Mouse (Mus musculus): ENCODE results near the gene Ptcd2. TPM values are rescaled to one million over a fixed set of nuclear protein-coding genes. Genes with fewer than 3 reads are reported as not detected.

Ptcd2 gene
- polyA plus RNA-seq (2016; fragmentation: Nextera tagmentation; extraction: Ambion mirVana) = 52.9 and 55.0 TPM in 2 replicates

GRCm38 (mm10) chr13:99344599-99345575 is at the start of gene Ptcd2, which contains the start of gene Mrps27:
Ptcd2 (minus strand) TSS chr13:99344705.
Mrps27 (plus strand) TSS chr13:99344786.
- 3% methylated on average over 39 of the region's 39 CpGs for WGBS

GRCm38 (mm10) chr13:99393128-99393527 is 48.6 kb upstream of the Ptcd2 start:
- H3K4me3 ChIP-seq = no peak overlapping the region
- peaks cover 31% of the 10 kb centered on the region for H3K36me3 ChIP-seq (replicated peaks)
- H3K4me1 ChIP-seq = peaks cover 37% of the 10 kb centered on the region
- 78% methylated on average over 3 of the region's 3 CpGs for WGBS
- no peak for DNase-seq (ENCODE audit: low spot score)
- no peaks in the 10 kb centered on the region for H3K27me3 ChIP-seq (replicated peaks; ENCODE audit: low read depth, poor library complexity, severe bottlenecking)
- H3K9me3 ChIP-seq = no peaks in the 10 kb centered on the region
- H3K27ac ChIP-seq (replicated peaks) = no peak overlapping the region

More at GRCm38 (mm10) chr13:99344599-99345575, at the start of gene Ptcd2, which contains the start of gene Mrps27:
- Histone ChIP-seq H3K4me1 (peaks cover 16% of the 10 kb centered on the region), H3K9me3 (no peaks in the 10 kb centered on the region), H3K27ac (replicated peaks) (peak within 1 kb of the TSS; percentile 95), H3K4me3 (peak within 1 kb of the TSS; percentile 92), H3K27me3 (replicated peaks; ENCODE audit: low read depth, poor library complexity, severe bottlenecking) (no peaks in the 10 kb centered on the region), H3K36me3 (replicated peaks) (peaks cover 60% of the 10 kb centered on the region)
- DNase-seq (ENCODE audit: low spot score) = peak; percentile 98

- WGBS = 92% methylated on average over 3 of the region's 3 CpGs
- peaks cover 30% of the 10 kb centered on the region for H3K4me1 ChIP-seq
- H3K27me3 ChIP-seq (replicated peaks; ENCODE audit: low read depth, poor library complexity, severe bottlenecking) = no peaks in the 10 kb centered on the region
- peaks cover 32% of the 10 kb centered on the region for H3K36me3 ChIP-seq (replicated peaks)
- no peak for DNase-seq (ENCODE audit: low spot score)
- H3K9me3 ChIP-seq = no peaks in the 10 kb centered on the region
- no peak overlapping the region for H3K4me3 ChIP-seq
- no peak overlapping the region for H3K27ac ChIP-seq (replicated peaks)
Observed at GRCm38 (mm10) chr13:99391417-99391816, 46.9 kb upstream of the Ptcd2 start.

GRCm38 (mm10) chr13:99387901-99388811 is 43.7 kb upstream of the Ptcd2 start:
- no peak overlapping the region for H3K4me3 ChIP-seq
- no peaks in the 10 kb centered on the region for H3K9me3 ChIP-seq
- 89% methylated on average over 7 of the region's 7 CpGs for WGBS
- no peak for DNase-seq (ENCODE audit: low spot score)
- no peaks in the 10 kb centered on the region for H3K27me3 ChIP-seq (replicated peaks; ENCODE audit: low read depth, poor library complexity, severe bottlenecking)
- H3K27ac ChIP-seq (replicated peaks) = peak overlapping the region; percentile 48; the same call in 1 of the 2 replicates
- peaks cover 37% of the 10 kb centered on the region for H3K36me3 ChIP-seq (replicated peaks)
- H3K4me1 ChIP-seq = peaks cover 10% of the 10 kb centered on the region; the same call in 1 of the 2 replicates

GRCm38 (mm10) chr13:99386341-99386740 is 41.8 kb upstream of the Ptcd2 start:
- H3K4me3 ChIP-seq = no peak overlapping the region
- no peak for DNase-seq (ENCODE audit: low spot score)
- WGBS = 91% methylated on average over 7 of the region's 7 CpGs
- no peaks in the 10 kb centered on the region for H3K9me3 ChIP-seq
- peaks cover 7% of the 10 kb centered on the region; the same call in 1 of the 2 replicates for H3K4me1 ChIP-seq
- H3K27ac ChIP-seq (replicated peaks) = no peak overlapping the region
- H3K27me3 ChIP-seq (replicated peaks; ENCODE audit: low read depth, poor library complexity, severe bottlenecking) = no peaks in the 10 kb centered on the region
- H3K36me3 ChIP-seq (replicated peaks) = peaks cover 38% of the 10 kb centered on the region

GRCm38 (mm10) chr13:99385911-99386310 is 41.4 kb upstream of the Ptcd2 start:
- no peak overlapping the region for H3K27ac ChIP-seq (replicated peaks)
- no peaks in the 10 kb centered on the region for H3K9me3 ChIP-seq
- DNase-seq (ENCODE audit: low spot score) = no peak
- 97% methylated on average over 6 of the region's 6 CpGs for WGBS
- peaks cover 3% of the 10 kb centered on the region; the same call in 1 of the 2 replicates for H3K4me1 ChIP-seq
- no peaks in the 10 kb centered on the region for H3K27me3 ChIP-seq (replicated peaks; ENCODE audit: low read depth, poor library complexity, severe bottlenecking)
- peaks cover 39% of the 10 kb centered on the region for H3K36me3 ChIP-seq (replicated peaks)
- no peak overlapping the region for H3K4me3 ChIP-seq

GRCm38 (mm10) chr13:99384555-99385203 is 40.2 kb upstream of the Ptcd2 start:
- Histone ChIP-seq H3K4me1 (peaks cover 3% of the 10 kb centered on the region; the same call in 1 of the 2 replicates), H3K4me3 (no peak overlapping the region), H3K27ac (replicated peaks) (no peak overlapping the region), H3K9me3 (no peaks in the 10 kb centered on the region), H3K36me3 (replicated peaks) (peaks cover 42% of the 10 kb centered on the region), H3K27me3 (replicated peaks; ENCODE audit: low read depth, poor library complexity, severe bottlenecking) (no peaks in the 10 kb centered on the region)
- no peak for DNase-seq (ENCODE audit: low spot score)
- 63% methylated on average over 7 of the region's 7 CpGs for WGBS

- H3K9me3 ChIP-seq = no peaks in the 10 kb centered on the region
- no peaks in the 10 kb centered on the region for H3K27me3 ChIP-seq (replicated peaks; ENCODE audit: low read depth, poor library complexity, severe bottlenecking)
- 64% methylated on average over 6 of the region's 6 CpGs for WGBS
- no peak overlapping the region for H3K4me3 ChIP-seq
- DNase-seq (ENCODE audit: low spot score) = no peak
- peaks cover 43% of the 10 kb centered on the region for H3K36me3 ChIP-seq (replicated peaks)
- H3K27ac ChIP-seq (replicated peaks) = no peak overlapping the region
- 0 out of 2 replicates have a peak, but pooled peaks cover 3% of the 10 kb centered on the region for H3K4me1 ChIP-seq
Observed at GRCm38 (mm10) chr13:99382373-99382772, 37.9 kb upstream of the Ptcd2 start.

- peaks cover 22% of the 10 kb centered on the region for H3K4me1 ChIP-seq
- H3K4me3 ChIP-seq = no peak overlapping the region
- DNase-seq (ENCODE audit: low spot score) = no peak
- H3K36me3 ChIP-seq (replicated peaks) = peaks cover 29% of the 10 kb centered on the region
- no peak overlapping the region for H3K27ac ChIP-seq (replicated peaks)
- no peaks in the 10 kb centered on the region for H3K27me3 ChIP-seq (replicated peaks; ENCODE audit: low read depth, poor library complexity, severe bottlenecking)
- no peaks in the 10 kb centered on the region for H3K9me3 ChIP-seq
- 85% methylated on average over 1 of the region's 1 CpGs for WGBS
Observed at GRCm38 (mm10) chr13:99378223-99378622, 33.7 kb upstream of the Ptcd2 start.

- Histone ChIP-seq H3K4me1 (peaks cover 22% of the 10 kb centered on the region), H3K4me3 (no peak overlapping the region), H3K27ac (replicated peaks) (no peak overlapping the region), H3K9me3 (no peaks in the 10 kb centered on the region), H3K27me3 (replicated peaks; ENCODE audit: low read depth, poor library complexity, severe bottlenecking) (no peaks in the 10 kb centered on the region), H3K36me3 (replicated peaks) (peaks cover 30% of the 10 kb centered on the region)
- 93% methylated on average over 6 of the region's 6 CpGs for WGBS
- DNase-seq (ENCODE audit: low spot score) = no peak
Observed at GRCm38 (mm10) chr13:99377055-99377454, 32.5 kb upstream of the Ptcd2 start.

- H3K4me1 ChIP-seq = peaks cover 22% of the 10 kb centered on the region
- H3K27me3 ChIP-seq (replicated peaks; ENCODE audit: low read depth, poor library complexity, severe bottlenecking) = no peaks in the 10 kb centered on the region
- DNase-seq (ENCODE audit: low spot score) = peak; percentile 82
- H3K9me3 ChIP-seq = no peaks in the 10 kb centered on the region
- peaks cover 26% of the 10 kb centered on the region for H3K36me3 ChIP-seq (replicated peaks)
- 42% methylated on average over 6 of the region's 6 CpGs for WGBS
- H3K27ac ChIP-seq (replicated peaks) = no peak overlapping the region
- no peak overlapping the region for H3K4me3 ChIP-seq
Observed at GRCm38 (mm10) chr13:99375550-99375949, 31.0 kb upstream of the Ptcd2 start.

All from embryonic facial prominence, embryonic 10.5 days (tissue).